Mouse (Mus musculus): Measurements from ENCODE around the gene Cc2d1b. TPM values are rescaled to one million over a fixed set of nuclear protein-coding genes. Genes with fewer than 3 reads are reported as not detected.

The Cc2d1b gene
- polyA plus RNA-seq, 1 experiment from 2014 or later = 21.1 TPM

DNA sequence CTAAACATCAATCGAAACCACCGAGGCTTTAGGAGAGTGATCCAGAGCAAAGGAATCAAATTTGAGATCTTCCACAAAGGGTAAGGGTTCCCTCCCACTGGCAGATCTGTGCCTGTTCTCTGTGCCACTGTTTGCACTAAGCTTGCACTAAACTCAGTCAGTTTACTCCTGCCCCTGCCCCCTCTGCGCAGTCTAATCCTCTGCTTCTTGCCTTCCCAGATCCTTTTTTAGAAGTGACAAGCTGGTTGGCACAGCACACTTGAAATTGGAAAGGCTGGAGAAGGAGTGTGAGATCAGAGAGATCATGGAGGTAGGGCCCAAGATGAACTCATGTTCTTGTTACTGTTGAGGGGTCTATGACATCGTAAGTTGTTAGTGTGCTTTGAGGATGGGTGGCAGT is 11.9 kb downstream of the Cc2d1b start:
- H3K4me1 ChIP-seq (ENCODE audit: control insufficient read depth, insufficient read depth, low read length) = no peaks in the 10 kb centered on the region
- no peak overlapping the region for H3K9ac ChIP-seq (ENCODE audit: low read length)
- peaks cover 49% of the 10 kb centered on the region for H3K36me3 ChIP-seq (ENCODE audit: control insufficient read depth, insufficient read depth)
- no peaks in the 10 kb centered on the region for H3K27me3 ChIP-seq (ENCODE audit: control insufficient read depth, insufficient read depth, low read length)
- no peak overlapping the region for H3K4me2 ChIP-seq (ENCODE audit: low read depth, low read length)
- 88% methylated on average over 4 of the region's 4 CpGs for WGBS
- H3K9me3 ChIP-seq (replicated peaks; ENCODE audit: control insufficient read depth, low read length) = no peaks in the 10 kb centered on the region
- H3K27ac ChIP-seq (ENCODE audit: low read length) = no peak overlapping the region
- no peak overlapping the region for H3K4me3 ChIP-seq (ENCODE audit: low read length)
- no peak for ATAC-seq (replicated peaks; ENCODE audit: extremely low read depth, insufficient read depth, low FRiP score)

DNA sequence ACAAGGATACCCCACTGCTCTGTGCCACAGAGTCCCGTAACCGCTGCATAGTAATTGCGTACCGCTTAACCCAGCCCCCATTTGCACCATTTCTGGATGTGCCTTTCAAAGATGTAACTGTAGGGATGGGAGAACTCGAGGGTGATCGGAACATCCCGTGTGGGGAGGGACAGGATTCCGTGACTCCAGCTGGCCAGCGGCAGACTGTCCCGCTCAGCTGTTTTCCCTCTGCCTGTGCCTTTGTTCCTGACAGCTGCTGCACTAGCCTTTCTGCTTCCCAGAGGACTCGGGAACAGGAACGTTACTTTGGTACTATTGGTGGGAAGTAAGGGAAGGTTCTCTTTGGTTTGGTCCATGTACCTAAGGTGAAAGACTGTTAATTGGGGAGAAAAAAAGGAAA is 14.0 kb downstream of the Cc2d1b start:
- no peak overlapping the region for H3K4me3 ChIP-seq (ENCODE audit: low read length)
- no peaks in the 10 kb centered on the region for H3K4me1 ChIP-seq (ENCODE audit: control insufficient read depth, insufficient read depth, low read length)
- H3K9me3 ChIP-seq (replicated peaks; ENCODE audit: control insufficient read depth, low read length) = no peaks in the 10 kb centered on the region
- peaks cover 38% of the 10 kb centered on the region for H3K36me3 ChIP-seq (ENCODE audit: control insufficient read depth, insufficient read depth)
- H3K27me3 ChIP-seq (ENCODE audit: control insufficient read depth, insufficient read depth, low read length) = no peaks in the 10 kb centered on the region
- H3K4me2 ChIP-seq (ENCODE audit: low read depth, low read length) = no peak overlapping the region
- H3K27ac ChIP-seq (ENCODE audit: low read length) = no peak overlapping the region
- ATAC-seq (replicated peaks; ENCODE audit: extremely low read depth, insufficient read depth, low FRiP score) = no peak
- H3K9ac ChIP-seq (ENCODE audit: low read length) = no peak overlapping the region
- 87% methylated on average over 12 of the region's 12 CpGs for WGBS

DNA sequence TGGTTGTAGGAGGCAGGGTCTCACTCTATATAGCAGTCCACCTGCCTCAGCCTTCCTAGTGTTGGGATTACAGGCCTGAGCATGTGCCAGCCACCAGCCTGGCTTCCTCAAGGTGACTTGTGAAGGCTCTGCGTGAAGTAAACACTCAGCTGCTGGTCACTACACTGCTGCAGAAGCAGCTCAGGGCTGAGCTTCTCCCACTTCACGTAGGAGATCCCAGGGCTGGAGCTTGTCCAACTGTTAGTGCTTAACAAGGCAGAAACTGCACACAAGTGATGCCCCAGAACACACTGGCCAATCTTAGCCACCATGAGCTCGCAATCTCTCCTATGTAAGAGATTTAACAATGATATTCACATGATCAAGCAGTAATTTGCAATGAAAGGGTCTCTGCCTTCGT is 15.0 kb downstream of the Cc2d1b start:
- ATAC-seq (replicated peaks; ENCODE audit: extremely low read depth, insufficient read depth, low FRiP score) = no peak
- Histone ChIP-seq H3K4me2 (ENCODE audit: low read depth, low read length) (no peak overlapping the region), H3K4me1 (ENCODE audit: control insufficient read depth, insufficient read depth, low read length) (no peaks in the 10 kb centered on the region), H3K36me3 (ENCODE audit: control insufficient read depth, insufficient read depth) (peaks cover 32% of the 10 kb centered on the region), H3K4me3 (ENCODE audit: low read length) (no peak overlapping the region), H3K27ac (ENCODE audit: low read length) (no peak overlapping the region), H3K27me3 (ENCODE audit: control insufficient read depth, insufficient read depth, low read length) (no peaks in the 10 kb centered on the region), H3K9ac (ENCODE audit: low read length) (no peak overlapping the region), H3K9me3 (replicated peaks; ENCODE audit: control insufficient read depth, low read length) (no peaks in the 10 kb centered on the region)
- WGBS = 74% methylated on average over 4 of the region's 4 CpGs

DNA sequence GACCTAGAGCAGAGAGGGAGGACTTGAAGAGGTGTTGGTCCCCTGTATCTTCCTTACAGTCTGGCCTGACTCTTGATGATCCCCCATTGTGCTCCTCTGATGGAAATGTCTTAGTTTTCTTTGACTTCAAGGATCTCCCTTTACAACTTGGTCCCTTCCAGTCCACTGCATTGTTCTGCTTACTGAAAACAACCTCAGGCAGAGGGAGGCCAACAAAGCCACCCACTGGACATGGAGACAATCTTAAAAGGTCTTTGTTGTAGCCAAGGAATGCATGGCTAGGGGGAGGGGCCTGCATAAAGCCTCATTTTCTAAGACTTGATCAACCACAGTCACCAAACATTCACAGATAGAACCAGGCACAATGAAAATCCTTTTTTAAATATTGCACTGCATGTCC is 15.4 kb downstream of the Cc2d1b start:
- no peak overlapping the region for H3K4me3 ChIP-seq (ENCODE audit: low read length)

DNA sequence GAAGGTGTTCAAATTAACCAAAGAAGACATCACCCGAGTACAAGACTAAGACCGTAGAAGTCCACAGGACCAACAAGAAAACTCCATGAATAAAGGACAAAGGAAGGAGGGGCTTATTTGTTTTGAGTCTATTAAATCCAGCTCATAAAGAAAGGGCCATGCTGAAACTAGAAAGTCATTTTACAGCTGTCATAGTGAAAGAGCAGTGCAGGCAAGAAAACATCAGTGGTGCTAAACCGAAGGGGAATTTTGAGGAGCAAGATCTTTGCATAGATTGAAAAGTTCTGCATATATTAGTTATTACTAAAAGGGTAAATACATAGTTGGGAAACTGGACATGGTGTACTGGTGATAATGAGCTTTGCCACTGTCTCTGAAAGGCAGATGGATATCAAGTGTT is 18.0 kb downstream of the Cc2d1b start:
- WGBS = 89% methylated on average over 3 of the region's 3 CpGs

More for the DNA sequence above, 15.4 kb downstream of the Cc2d1b start:
- no peak for ATAC-seq (replicated peaks; ENCODE audit: extremely low read depth, insufficient read depth, low FRiP score)
- Histone ChIP-seq H3K4me1 (ENCODE audit: control insufficient read depth, insufficient read depth, low read length) (no peaks in the 10 kb centered on the region), H3K27me3 (ENCODE audit: control insufficient read depth, insufficient read depth, low read length) (no peaks in the 10 kb centered on the region), H3K9me3 (replicated peaks; ENCODE audit: control insufficient read depth, low read length) (no peaks in the 10 kb centered on the region), H3K4me2 (ENCODE audit: low read depth, low read length) (no peak overlapping the region), H3K27ac (ENCODE audit: low read length) (no peak overlapping the region), H3K9ac (ENCODE audit: low read length) (no peak overlapping the region), H3K36me3 (ENCODE audit: control insufficient read depth, insufficient read depth) (peaks cover 28% of the 10 kb centered on the region)

DNA sequence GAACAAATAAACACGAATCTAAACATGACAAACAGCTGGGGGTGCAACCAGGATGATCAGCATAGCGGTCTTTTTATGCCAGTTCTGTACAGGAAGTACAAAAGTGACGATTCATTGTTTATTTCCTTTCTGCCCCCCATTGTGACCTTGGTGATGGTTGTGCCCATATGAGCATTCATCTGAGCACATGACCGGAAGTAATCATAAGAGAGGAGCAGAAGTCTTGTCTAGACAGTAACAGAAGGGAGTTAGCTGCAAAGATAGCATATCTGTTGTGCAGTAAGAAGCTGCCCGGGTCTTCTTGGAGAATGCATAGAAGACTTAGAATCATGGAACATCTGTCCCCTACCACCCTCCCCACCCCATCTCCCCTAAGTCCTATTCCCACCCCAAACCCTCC is 19.0 kb downstream of the Cc2d1b start:
- 67% methylated on average over 5 of the region's 5 CpGs for WGBS

More for the DNA sequence above, 18.0 kb downstream of the Cc2d1b start:
- ATAC-seq (replicated peaks; ENCODE audit: extremely low read depth, insufficient read depth, low FRiP score) = no peak
- no peaks in the 10 kb centered on the region for H3K9me3 ChIP-seq (replicated peaks; ENCODE audit: control insufficient read depth, low read length)
- H3K36me3 ChIP-seq (ENCODE audit: control insufficient read depth, insufficient read depth) = peaks cover 15% of the 10 kb centered on the region; the same call in 1 of the 2 replicates
- H3K4me2 ChIP-seq (ENCODE audit: low read depth, low read length) = no peak overlapping the region
- H3K4me1 ChIP-seq (ENCODE audit: control insufficient read depth, insufficient read depth, low read length) = no peaks in the 10 kb centered on the region
- H3K4me3 ChIP-seq (ENCODE audit: low read length) = no peak overlapping the region
- no peaks in the 10 kb centered on the region for H3K27me3 ChIP-seq (ENCODE audit: control insufficient read depth, insufficient read depth, low read length)
- no peak overlapping the region for H3K9ac ChIP-seq (ENCODE audit: low read length)
- H3K27ac ChIP-seq (ENCODE audit: low read length) = no peak overlapping the region

DNA sequence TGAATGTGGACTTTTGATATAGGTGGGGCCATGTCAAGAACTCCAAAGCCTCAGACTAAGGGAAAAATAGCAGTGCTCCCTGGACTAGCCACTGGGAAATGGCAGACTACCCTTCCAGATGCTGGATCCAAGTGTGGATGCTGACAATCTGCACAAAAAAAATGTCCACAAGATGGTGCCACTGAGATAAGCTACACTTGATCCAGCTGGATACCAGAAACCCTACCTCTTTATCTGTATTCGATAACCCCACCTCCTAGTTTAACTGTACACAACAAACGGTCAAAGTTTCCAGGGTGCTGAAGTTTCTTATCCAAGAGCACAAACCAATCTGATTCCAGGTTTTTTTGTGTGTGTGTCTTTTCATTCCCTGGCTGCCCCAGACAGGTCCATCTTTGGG is 44.7 kb downstream of the Cc2d1b start:
- no peak overlapping the region for H3K27ac ChIP-seq (ENCODE audit: low read length)
- H3K27me3 ChIP-seq (ENCODE audit: control insufficient read depth, insufficient read depth, low read length) = no peaks in the 10 kb centered on the region
- H3K4me1 ChIP-seq (ENCODE audit: control insufficient read depth, insufficient read depth, low read length) = no peaks in the 10 kb centered on the region
- H3K4me2 ChIP-seq (ENCODE audit: low read depth, low read length) = no peak overlapping the region
- no peak overlapping the region for H3K9ac ChIP-seq (ENCODE audit: low read length)
- no peaks in the 10 kb centered on the region for H3K9me3 ChIP-seq (replicated peaks; ENCODE audit: control insufficient read depth, low read length)
- H3K4me3 ChIP-seq (ENCODE audit: low read length) = no peak overlapping the region
- 59% methylated on average over 2 of the region's 2 CpGs for WGBS
- H3K36me3 ChIP-seq (ENCODE audit: control insufficient read depth, insufficient read depth) = 0 out of 2 replicates have a peak, but pooled peaks cover 3% of the 10 kb centered on the region
- ATAC-seq (replicated peaks; ENCODE audit: extremely low read depth, insufficient read depth, low FRiP score) = no peak

More for the DNA sequence above, 19.0 kb downstream of the Cc2d1b start:
- Histone ChIP-seq H3K27ac (ENCODE audit: low read length) (no peak overlapping the region), H3K4me2 (ENCODE audit: low read depth, low read length) (no peak overlapping the region), H3K27me3 (ENCODE audit: control insufficient read depth, insufficient read depth, low read length) (no peaks in the 10 kb centered on the region), H3K4me1 (ENCODE audit: control insufficient read depth, insufficient read depth, low read length) (no peaks in the 10 kb centered on the region), H3K9ac (ENCODE audit: low read length) (no peak overlapping the region), H3K36me3 (ENCODE audit: control insufficient read depth, insufficient read depth) (peaks cover 13% of the 10 kb centered on the region; the same call in 1 of the 2 replicates), H3K9me3 (replicated peaks; ENCODE audit: control insufficient read depth, low read length) (no peaks in the 10 kb centered on the region), H3K4me3 (ENCODE audit: low read length) (no peak overlapping the region)
- ATAC-seq (replicated peaks; ENCODE audit: extremely low read depth, insufficient read depth, low FRiP score) = no peak

Other genes starting within 250 kb of the Cc2d1b start
- 1.3 and 1.4 TPM in 2 replicates for gene Shisal2a, start 236.6 kb upstream of the Cc2d1b start, polyA plus RNA-seq (2015; fragmentation: Nextera tagmentation; extraction: Ambion mirVana)
- gene Gpx7, start 213.0 kb upstream of the Cc2d1b start, polyA plus RNA-seq (2015; fragmentation: Nextera tagmentation; extraction: Ambion mirVana) = 51.4 and 53.6 TPM in 2 replicates
- 38.7 and 42.3 TPM in 2 replicates for gene Tut4, start 160.5 kb upstream of the Cc2d1b start, polyA plus RNA-seq (2015; fragmentation: Nextera tagmentation; extraction: Ambion mirVana)
- 52.4 and 61.5 TPM in 2 replicates for gene Prpf38a, start 40.6 kb upstream of the Cc2d1b start, polyA plus RNA-seq (2015; fragmentation: Nextera tagmentation; extraction: Ambion mirVana)
- gene Orc1, start 40.5 kb upstream of the Cc2d1b start, polyA plus RNA-seq (2015; fragmentation: Nextera tagmentation; extraction: Ambion mirVana) = 4.0 and 5.4 TPM in 2 replicates
- gene 3110021N24Rik, start 99.7 kb downstream of the Cc2d1b start, polyA plus RNA-seq (2015; fragmentation: Nextera tagmentation; extraction: Ambion mirVana) = 1.2 and 1.9 TPM in 2 replicates
- 2.5 and 2.9 TPM in 2 replicates for gene Zfyve9, start 160.9 kb downstream of the Cc2d1b start, polyA plus RNA-seq (2015; fragmentation: Nextera tagmentation; extraction: Ambion mirVana)
- 141 and 143 TPM in 2 replicates for gene Btf3l4, start 213.7 kb downstream of the Cc2d1b start, polyA plus RNA-seq (2015; fragmentation: Nextera tagmentation; extraction: Ambion mirVana)
- gene Txndc12, start 214.7 kb downstream of the Cc2d1b start, polyA plus RNA-seq (2015; fragmentation: Nextera tagmentation; extraction: Ambion mirVana) = 111 and 113 TPM in 2 replicates
- 28.3 and 30.1 TPM in 2 replicates for gene Kti12, start 227.8 kb downstream of the Cc2d1b start, polyA plus RNA-seq (2015; fragmentation: Nextera tagmentation; extraction: Ambion mirVana)
- 1.00 and 1.2 TPM in 2 replicates for gene A730015C16Rik, start 228.7 kb downstream of the Cc2d1b start, polyA plus RNA-seq (2015; fragmentation: Nextera tagmentation; extraction: Ambion mirVana)

Measured in heart, embryonic 16.5 days (tissue).